Mouse (Mus musculus) splenic B cell, adult 2 months (primary cell): ENCODE data around the gene Grik3.

Experiments used
- DNase-seq: peaks from one replicate; pipeline ENCODE4 v3.0.0-alpha.2; 2011; ENCODE audit warnings: low read depth, low spot score
- H3K27me3 ChIP-seq: 2 replicates; pipeline ENCODE4 v1.6.1; 2012; ENCODE audit warnings: mild to moderate bottlenecking, low read length, moderate library complexity, mixed read lengths; ENCODE audit not compliant: control insufficient read depth, poor library complexity, insufficient read depth, severe bottlenecking
- H3K36me3 ChIP-seq: 2 replicates; pipeline ENCODE4 v1.6.1; 2012; ENCODE audit warnings: mild to moderate bottlenecking, low read length, moderate library complexity, mixed read lengths; ENCODE audit not compliant: control insufficient read depth, poor library complexity, insufficient read depth, severe bottlenecking

The Grik3 gene

GRCm38 (mm10) chr4:125490661-125491504, at the start of gene Grik3:
Grik3 (plus strand) TSS chr4:125490700.
- DNase-seq: no peak
- Histone ChIP-seq H3K36me3 (no peaks in the 10 kb centered on the region), H3K27me3 (no peaks in the 10 kb centered on the region)

- DNase-seq: no peak
- Histone ChIP-seq H3K36me3 (no peaks in the 10 kb centered on the region), H3K27me3 (no peaks in the 10 kb centered on the region)
These were observed 48.7 kb upstream of the Grik3 start for GRCm38 (mm10) chr4:125441821-125442220.

GRCm38 (mm10) chr4:125444366-125444765, 46.1 kb upstream of the Grik3 start:
- DNase-seq: no peak
- Histone ChIP-seq H3K27me3 (no peaks in the 10 kb centered on the region), H3K36me3 (no peaks in the 10 kb centered on the region)

GRCm38 (mm10) chr4:125450602-125451321, 39.7 kb upstream of the Grik3 start:
- DNase-seq: no peak
- H3K27me3 ChIP-seq: no peaks in the 10 kb centered on the region

GRCm38 (mm10) chr4:125451821-125452220, 38.7 kb upstream of the Grik3 start:
- Histone ChIP-seq H3K27me3 (no peaks in the 10 kb centered on the region), H3K36me3 (no peaks in the 10 kb centered on the region)
- DNase-seq: no peak

More at GRCm38 (mm10) chr4:125450602-125451321, 39.7 kb upstream of the Grik3 start:
- H3K36me3 ChIP-seq: no peaks in the 10 kb centered on the region

GRCm38 (mm10) chr4:125456506-125456905, 34.0 kb upstream of the Grik3 start:
- Histone ChIP-seq H3K27me3 (no peaks in the 10 kb centered on the region), H3K36me3 (no peaks in the 10 kb centered on the region)
- no peak for DNase-seq

- no peak for DNase-seq
- H3K36me3 ChIP-seq: no peaks in the 10 kb centered on the region
These were observed 33.1 kb upstream of the Grik3 start for GRCm38 (mm10) chr4:125457152-125458093.

GRCm38 (mm10) chr4:125459791-125460190, 30.7 kb upstream of the Grik3 start:
- no peak for DNase-seq
- Histone ChIP-seq H3K36me3 (no peaks in the 10 kb centered on the region), H3K27me3 (no peaks in the 10 kb centered on the region)

More at GRCm38 (mm10) chr4:125457152-125458093, 33.1 kb upstream of the Grik3 start:
- no peaks in the 10 kb centered on the region for H3K27me3 ChIP-seq

- no peaks in the 10 kb centered on the region for H3K36me3 ChIP-seq
- H3K27me3 ChIP-seq: no peaks in the 10 kb centered on the region
- no peak for DNase-seq
These were observed 20.7 kb upstream of the Grik3 start for GRCm38 (mm10) chr4:125469711-125470372.

GRCm38 (mm10) chr4:125474903-125475302, 15.6 kb upstream of the Grik3 start:
- Histone ChIP-seq H3K27me3 (no peaks in the 10 kb centered on the region), H3K36me3 (no peaks in the 10 kb centered on the region)
- no peak for DNase-seq

GRCm38 (mm10) chr4:125478071-125478470, 12.4 kb upstream of the Grik3 start:
- DNase-seq: no peak
- Histone ChIP-seq H3K36me3 (no peaks in the 10 kb centered on the region), H3K27me3 (no peaks in the 10 kb centered on the region)

- H3K27me3 ChIP-seq: no peaks in the 10 kb centered on the region
- no peak for DNase-seq
- H3K36me3 ChIP-seq: no peaks in the 10 kb centered on the region
These were observed 9.2 kb upstream of the Grik3 start for GRCm38 (mm10) chr4:125481256-125481655.

- Histone ChIP-seq H3K36me3 (no peaks in the 10 kb centered on the region), H3K27me3 (no peaks in the 10 kb centered on the region)
- DNase-seq: no peak
These were observed 6.4 kb upstream of the Grik3 start for GRCm38 (mm10) chr4:125484131-125484530.
